ENCODE assay signal across 8 mouse cellular contexts in the genomic region with DNA sequence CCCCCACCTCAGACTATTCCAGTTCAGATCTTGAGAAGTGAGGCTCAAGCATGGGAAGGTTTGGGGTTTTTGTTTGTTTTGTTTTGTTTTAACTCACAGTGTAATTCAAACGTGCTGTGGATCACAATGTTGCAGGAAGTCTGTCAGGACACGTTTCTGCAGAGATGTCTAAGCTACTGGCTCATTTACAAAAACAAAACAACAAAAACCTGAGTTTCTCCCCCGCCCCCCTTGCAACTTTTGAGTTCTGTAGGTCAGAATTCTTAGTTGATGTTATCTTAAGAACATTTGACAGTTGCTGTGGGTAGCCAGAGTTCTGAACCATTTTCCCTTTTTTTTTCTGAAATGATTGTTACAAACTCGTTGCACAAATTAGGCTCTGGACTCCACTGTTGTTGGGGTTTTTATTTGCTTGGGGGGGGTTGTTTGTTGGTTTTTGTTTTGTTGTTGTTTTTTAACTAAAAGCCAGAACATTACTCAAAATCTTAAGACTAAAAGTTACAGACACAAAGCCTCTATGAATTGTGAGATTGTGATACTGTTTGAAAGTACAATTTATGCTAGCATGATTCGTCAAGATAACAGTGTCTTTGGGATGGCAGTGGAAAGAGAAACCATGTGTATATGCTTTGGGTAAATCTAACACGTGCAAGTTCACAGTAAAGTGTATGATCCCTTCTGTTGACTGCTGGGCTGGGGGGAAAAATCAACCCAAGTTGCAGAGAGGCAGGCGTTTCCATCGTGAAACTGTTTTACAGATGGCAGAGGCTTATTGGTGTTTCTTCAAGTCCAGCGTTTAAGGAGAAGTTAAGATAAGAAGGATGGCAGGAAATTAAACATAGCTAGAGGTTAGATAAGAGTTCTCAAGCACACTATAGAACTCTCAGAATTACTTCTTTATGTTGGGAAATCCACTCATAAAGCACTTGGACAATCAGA. TPM values are rescaled to one million over a fixed set of nuclear protein-coding genes. Genes with fewer than 3 reads are reported as not detected.
DNase-seq lines count a peak whose midpoint lies in the region; ATAC-seq and TF ChIP-seq lines count a peak whose summit lies in the region.

No protein-coding gene starts in this region.

- no peak for TF ChIP-seq CTCF in lung, embryonic 14.5 days (IDR thresholded peaks at IDR 0.05; ENCODE audit: low read depth)

- WGBS in lung, embryonic 14.5 days: 14% methylated on average over 9 of the region's 9 CpGs
- 33% methylated on average over 9 of the region's 9 CpGs for WGBS in embryonic facial prominence, embryonic 10.5 days
- 25% methylated on average over 9 of the region's 9 CpGs for WGBS in limb, embryonic 11.5 days
- 26% methylated on average over 9 of the region's 9 CpGs for WGBS in neural tube, embryonic 15.5 days

- no peaks in the 10 kb centered on the region for H3K4me1 ChIP-seq in lung, embryonic 14.5 days (ENCODE audit: insufficient read depth)
- H3K4me1 ChIP-seq in embryonic facial prominence, embryonic 10.5 days: peaks cover 13% of the 10 kb centered on the region
- H3K4me1 ChIP-seq in limb, embryonic 11.5 days (ENCODE audit: control insufficient read depth, insufficient read depth, low read length): no peaks in the 10 kb centered on the region
- peaks cover 3% of the 10 kb centered on the region; the same call in 1 of the 2 replicates for H3K4me1 ChIP-seq in neural tube, embryonic 15.5 days

- H3K9me3 ChIP-seq in lung, embryonic 14.5 days (ENCODE audit: low read depth, low read length): no peaks in the 10 kb centered on the region
- no peaks in the 10 kb centered on the region for H3K9me3 ChIP-seq in embryonic facial prominence, embryonic 10.5 days
- no peaks in the 10 kb centered on the region for H3K9me3 ChIP-seq in limb, embryonic 11.5 days (ENCODE audit: control insufficient read depth, low read length)
- no peaks in the 10 kb centered on the region for H3K9me3 ChIP-seq in neural tube, embryonic 15.5 days (replicated peaks)

- H3K27me3 ChIP-seq in lung, embryonic 14.5 days (ENCODE audit: insufficient read depth, low read length): no peaks in the 10 kb centered on the region
- peaks cover 44% of the 10 kb centered on the region for H3K27me3 ChIP-seq in embryonic facial prominence, embryonic 10.5 days (replicated peaks; ENCODE audit: low read depth, poor library complexity, severe bottlenecking)
- no peaks in the 10 kb centered on the region for H3K27me3 ChIP-seq in limb, embryonic 11.5 days (ENCODE audit: control insufficient read depth, insufficient read depth, low read length)
- no peaks in the 10 kb centered on the region for H3K27me3 ChIP-seq in neural tube, embryonic 15.5 days (replicated peaks)

- H3K4me2 ChIP-seq in lung, embryonic 14.5 days: peak overlapping the region; percentile 58
- peak overlapping the region; percentile 45 for H3K4me2 ChIP-seq in limb, embryonic 11.5 days (ENCODE audit: low read depth, severe bottlenecking)
- H3K4me2 ChIP-seq in neural tube, embryonic 15.5 days: peak overlapping the region; percentile 54

- peak; percentile 15; the same call in 1 of the 2 replicates for ATAC-seq in lung, embryonic 14.5 days (ENCODE audit: insufficient read depth)
- ATAC-seq in limb, embryonic 11.5 days (ENCODE audit: insufficient number of reproducible peaks, low FRiP score, low TSS enrichment, low read depth): no peak
- ATAC-seq in neural tube, embryonic 15.5 days (ENCODE audit: low FRiP score): no peak; the same call in 1 of the 2 replicates

- peak; percentile 24 for DNase-seq in lung, embryonic 14.5 days
- no peak for DNase-seq in lung, postnatal 14 days
- no peak for DNase-seq in embryonic facial prominence, embryonic 10.5 days (ENCODE audit: low spot score)
- no peak for DNase-seq in limb, embryonic 11.5 days (ENCODE audit: low spot score)
- no peak for DNase-seq in layer of hippocampus, postnatal 14 days (ENCODE audit: low spot score in 2 of 2)
- DNase-seq in left cerebral cortex, adult 11 months (ENCODE audit: low spot score): no peak
- no peak for DNase-seq in cerebellum, postnatal 25 days

- peak overlapping the region; percentile 75 for H3K27ac ChIP-seq in lung, embryonic 14.5 days (ENCODE audit: low read depth)
- H3K27ac ChIP-seq in embryonic facial prominence, embryonic 10.5 days (replicated peaks): peak overlapping the region; percentile 84
- no peak overlapping the region for H3K27ac ChIP-seq in limb, embryonic 11.5 days (replicated peaks; ENCODE audit: low read depth, low read length)
- H3K27ac ChIP-seq in neural tube, embryonic 15.5 days (replicated peaks): peak overlapping the region; percentile 83

- peak overlapping the region; percentile 55 for H3K4me3 ChIP-seq in lung, embryonic 14.5 days (ENCODE audit: low read depth, low read length)
- H3K4me3 ChIP-seq in embryonic facial prominence, embryonic 10.5 days: peak overlapping the region; percentile 63
- H3K4me3 ChIP-seq in limb, embryonic 11.5 days (ENCODE audit: low read depth, low read length): peak overlapping the region; percentile 41
- H3K4me3 ChIP-seq in neural tube, embryonic 15.5 days (replicated peaks): peak overlapping the region; percentile 53

- peak overlapping the region; percentile 54 for H3K9ac ChIP-seq in lung, embryonic 14.5 days
- peak overlapping the region; percentile 58 for H3K9ac ChIP-seq in limb, embryonic 11.5 days (ENCODE audit: low read length)
- peak overlapping the region; percentile 36; the same call in 1 of the 2 replicates for H3K9ac ChIP-seq in neural tube, embryonic 15.5 days (replicated peaks)

- H3K36me3 ChIP-seq in lung, embryonic 14.5 days (ENCODE audit: insufficient read depth): no peaks in the 10 kb centered on the region
- H3K36me3 ChIP-seq in embryonic facial prominence, embryonic 10.5 days (replicated peaks): no peaks in the 10 kb centered on the region
- H3K36me3 ChIP-seq in limb, embryonic 11.5 days (ENCODE audit: control insufficient read depth, insufficient read depth, low read length): no peaks in the 10 kb centered on the region
- no peaks in the 10 kb centered on the region for H3K36me3 ChIP-seq in neural tube, embryonic 15.5 days

RNA-seq across cellular contexts. Expression of a gene that starts 0.8 kb away (rescaled TPM):
- 21.6 and 23.3 TPM in 2 replicates for polyA plus RNA-seq in lung, embryonic 14.5 days (2014; fragmentation: Nextera tagmentation; extraction: Ambion mirVana)
- 17.1 and 17.4 TPM in 2 replicates for polyA plus RNA-seq in embryonic facial prominence, embryonic 10.5 days (2016; fragmentation: Nextera tagmentation; extraction: Ambion mirVana)
- 14.0 and 15.1 TPM in 2 replicates for polyA plus RNA-seq in limb, embryonic 11.5 days (2014; fragmentation: Nextera tagmentation; extraction: Ambion mirVana)
- polyA plus RNA-seq in neural tube, embryonic 15.5 days (2015; fragmentation: Nextera tagmentation; extraction: Ambion mirVana): 6.2 and 10.0 TPM in 2 replicates
- 10 to 100 TPM in 1 of 2 experiments, 1 to 10 TPM in 1; 9.9 to 11.4 TPM for total RNA-seq in layer of hippocampus, postnatal 14 days (2021)
